Mouse (Mus musculus): Measurements from ENCODE around the gene Itpripl2. TPM values are rescaled to one million over a fixed set of nuclear protein-coding genes. Genes with fewer than 3 reads are reported as not detected.

Itpripl2 gene
- total RNA-seq, 2 experiments from 2014 or later, result 5.2 to 8.2 TPM

- no peak for DNase-seq (ENCODE audit: low spot score)
Measured at GRCm38 (mm10) chr7:118443895-118444485, 47.8 kb downstream of the Itpripl2 start.

GRCm38 (mm10) chr7:118443371-118443770, 48.4 kb downstream of the Itpripl2 start:
- DNase-seq (ENCODE audit: low spot score), result no peak

- peak; percentile 64 for DNase-seq (ENCODE audit: low spot score)
Measured at GRCm38 (mm10) chr7:118441535-118441934, 50.2 kb downstream of the Itpripl2 start.

GRCm38 (mm10) chr7:118437101-118437802, 54.5 kb downstream of the Itpripl2 start:
- peak; percentile 21 for DNase-seq (ENCODE audit: low spot score)

Other genes starting within 250 kb of the Itpripl2 start
- 10 to 100 TPM; 19.5 to 23.6 TPM for gene Smg1, start 248.3 kb downstream of the Itpripl2 start, total RNA-seq (2021)
- gene Syt17, start 43.8 kb downstream of the Itpripl2 start, total RNA-seq (2021), result under 1 TPM; 0.25 to 0.52 TPM
- gene Coq7, start 41.4 kb upstream of the Itpripl2 start, total RNA-seq (2021), result 10 to 100 TPM; 46.4 to 57.7 TPM
- 10 to 100 TPM in 1 of 2 experiments, 1 to 10 TPM in 1; 9.6 to 13.1 TPM for gene Tmc7, start 92.8 kb upstream of the Itpripl2 start, total RNA-seq (2021)
- gene Tmc5, start 105.3 kb upstream of the Itpripl2 start, total RNA-seq (2021), result not detected
- 10 to 100 TPM; 45.4 to 45.7 TPM for gene Gde1, start 213.8 kb upstream of the Itpripl2 start, total RNA-seq (2021)
- 1 to 10 TPM; 2.0 to 3.2 TPM for gene Ccp110, start 220.6 kb upstream of the Itpripl2 start, total RNA-seq (2021)
- 10 to 100 TPM; 20.4 to 20.5 TPM for gene Vps35l, start 248.3 kb upstream of the Itpripl2 start, total RNA-seq (2021)

Measured in gastrocnemius, adult 18-20 months (tissue).